Mouse (Mus musculus) cerebellum, adult (tissue): ENCODE data around the gene Fmnl3.
A peak's percentile ranks its signal among the peaks of the same experiment; 100 is the strongest.

Source experiments
- ATAC-seq: cut with Nextera tagmentation; 2 replicates; pipeline ENCODE4 v1.9.2; 2017; ENCODE audit warnings: mild to moderate bottlenecking, moderate library complexity, mixed read lengths; ENCODE audit not compliant: insufficient number of reproducible peaks, low FRiP score, low TSS enrichment

The Fmnl3 gene

GRCm38 (mm10) chr15:99370259-99370691 lies at the start of gene Fmnl3:
Gene Fmnl3 (minus strand): TSS chr15:99370482.
- peak; percentile 97 for ATAC-seq

DNA sequence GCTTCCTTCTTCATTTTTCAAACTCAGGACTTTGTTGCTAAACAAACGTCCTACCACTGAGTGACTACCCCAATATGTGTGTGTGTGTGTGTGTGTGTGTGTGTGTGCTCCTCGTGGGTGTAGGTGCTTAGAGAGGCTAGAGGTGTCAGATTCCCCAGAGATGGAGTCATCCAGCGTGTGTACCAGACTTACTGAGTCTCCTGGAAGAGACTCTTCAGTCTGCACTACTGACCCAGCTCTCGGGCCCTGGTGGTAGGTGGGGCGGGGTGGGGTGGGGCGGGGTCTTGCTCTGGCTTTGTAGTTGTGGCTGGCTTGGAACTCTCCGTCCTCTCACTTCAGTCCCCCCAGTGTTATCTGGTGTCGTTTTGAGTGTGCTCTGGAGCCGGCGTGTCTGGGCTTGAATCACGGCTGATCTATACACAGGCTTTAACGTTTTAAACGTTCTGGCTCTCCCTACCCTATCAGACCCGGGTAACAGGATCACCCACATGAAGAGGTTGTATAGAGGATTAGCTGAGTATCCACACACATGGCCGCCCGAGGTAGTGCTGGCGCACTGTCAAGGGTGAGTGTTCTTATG lies 47.5 kb upstream of the Fmnl3 start:
- no peak for ATAC-seq

GRCm38 (mm10) chr15:99416957-99417356 lies 46.7 kb upstream of the Fmnl3 start:
- ATAC-seq: no peak

DNA sequence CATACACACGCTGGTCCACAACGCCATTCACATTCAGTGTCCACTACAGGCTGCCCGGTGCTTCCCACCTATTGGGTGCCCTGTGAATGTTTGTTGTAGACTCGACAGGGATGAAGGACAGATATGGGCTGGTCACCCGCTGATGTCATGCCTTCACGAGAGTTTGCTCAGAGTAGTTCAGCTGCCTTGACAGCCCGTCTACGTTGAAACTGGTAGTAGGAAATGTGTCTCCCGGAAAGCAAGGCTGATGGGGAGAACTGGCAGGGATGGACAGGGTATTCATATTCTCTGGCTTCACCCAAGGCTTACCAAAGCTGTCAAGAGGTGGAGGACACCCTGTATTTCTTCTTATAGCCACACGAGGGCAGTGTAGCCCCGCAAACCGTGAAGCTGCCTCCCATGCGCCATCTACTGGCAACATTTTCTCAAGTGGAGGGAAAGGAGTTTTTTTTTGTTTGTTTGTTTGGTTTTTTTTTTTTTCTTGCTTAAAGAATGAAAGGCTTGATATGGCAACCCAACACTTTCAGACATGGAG lies 46.1 kb upstream of the Fmnl3 start:
- peak; percentile 75 for ATAC-seq

DNA sequence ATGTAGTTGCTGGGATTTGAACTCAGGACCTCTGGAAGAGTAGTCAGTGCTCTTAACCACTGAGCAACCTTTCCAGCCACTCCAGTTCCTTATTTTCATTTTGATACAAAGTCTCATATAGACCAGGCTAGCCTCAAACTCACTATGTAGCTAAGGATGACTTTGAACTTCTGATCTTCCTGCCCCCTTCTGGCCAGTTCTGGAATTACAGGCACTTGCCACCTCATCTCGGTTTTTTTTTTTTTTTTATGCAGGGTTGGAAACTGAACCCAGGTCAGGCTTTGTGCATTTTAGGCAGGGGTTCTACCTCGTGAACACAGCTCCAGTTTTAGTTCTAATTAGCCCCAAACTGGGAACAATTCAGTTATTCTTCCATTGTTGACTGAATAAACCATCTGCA lies 45.5 kb upstream of the Fmnl3 start:
- no peak for ATAC-seq

DNA sequence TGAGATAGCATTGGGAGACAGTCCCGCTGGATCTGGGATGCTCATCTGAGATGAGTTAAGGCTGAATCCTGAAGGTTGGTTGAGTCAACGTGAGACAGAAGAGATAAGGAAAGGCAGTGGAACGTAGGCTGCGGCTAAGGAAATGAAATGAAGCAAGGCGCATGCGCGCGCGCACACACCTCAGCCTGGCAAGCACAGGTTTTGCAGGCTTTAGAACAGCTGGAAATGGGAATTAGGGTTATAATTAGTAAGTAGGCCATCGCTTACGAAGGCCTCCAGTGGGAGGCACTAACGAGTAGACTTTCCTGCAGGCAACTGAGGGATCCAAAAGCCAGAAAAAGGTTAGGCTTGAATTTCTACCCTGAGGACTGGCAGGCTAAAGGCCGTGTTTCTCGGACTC lies 41.5 kb upstream of the Fmnl3 start:
- ATAC-seq: no peak

- no peak for ATAC-seq
Observed at GRCm38 (mm10) chr15:99408845-99409244, 38.6 kb upstream of the Fmnl3 start.

- no peak for ATAC-seq
Observed at GRCm38 (mm10) chr15:99406986-99407570, 36.8 kb upstream of the Fmnl3 start.

DNA sequence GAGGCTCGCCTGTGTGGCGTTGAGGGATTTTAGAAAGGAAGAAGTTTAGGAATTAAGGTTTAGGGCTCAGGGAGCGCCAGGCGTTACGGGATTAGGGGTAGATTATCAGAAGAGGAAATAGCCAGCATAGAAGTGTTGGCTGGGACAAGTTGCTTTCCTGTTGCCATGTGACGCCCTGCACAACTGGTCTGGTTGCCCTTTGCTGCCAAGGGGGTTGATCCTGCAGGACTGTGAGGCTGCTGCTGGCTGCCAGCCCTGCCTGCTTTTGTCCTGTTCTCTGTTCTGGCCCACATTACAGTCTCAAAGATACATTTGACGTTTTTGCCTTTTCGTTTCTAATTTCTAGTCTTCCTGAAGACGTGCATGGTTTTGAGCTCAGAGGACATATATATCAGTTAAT lies 34.9 kb upstream of the Fmnl3 start:
- no peak for ATAC-seq

- ATAC-seq: no peak
Observed at GRCm38 (mm10) chr15:99403159-99403889, 33.0 kb upstream of the Fmnl3 start.

- ATAC-seq: no peak
Observed at GRCm38 (mm10) chr15:99400602-99401001, 30.3 kb upstream of the Fmnl3 start.

- ATAC-seq: no peak
Observed at GRCm38 (mm10) chr15:99399503-99400245, 29.4 kb upstream of the Fmnl3 start.

DNA sequence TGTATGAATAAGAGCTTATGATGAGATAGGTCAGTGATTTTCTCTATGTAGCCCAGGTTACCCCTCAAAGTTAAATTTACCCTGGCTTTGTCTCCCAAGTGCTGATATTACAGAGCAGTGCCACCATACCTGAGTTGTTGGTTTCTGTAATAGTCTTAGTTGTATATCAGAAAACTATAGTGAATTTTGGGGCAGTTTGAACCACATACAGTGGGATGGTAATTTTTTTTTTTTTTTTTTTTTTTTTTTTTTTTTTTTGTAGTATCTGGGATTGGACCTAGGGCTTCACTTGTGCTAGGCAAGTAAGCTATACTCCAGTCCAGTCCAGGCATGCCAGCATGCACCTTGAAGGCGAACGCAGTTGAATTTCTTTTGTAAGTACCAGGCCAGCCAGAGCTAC lies 27.3 kb upstream of the Fmnl3 start:
- no peak for ATAC-seq

DNA sequence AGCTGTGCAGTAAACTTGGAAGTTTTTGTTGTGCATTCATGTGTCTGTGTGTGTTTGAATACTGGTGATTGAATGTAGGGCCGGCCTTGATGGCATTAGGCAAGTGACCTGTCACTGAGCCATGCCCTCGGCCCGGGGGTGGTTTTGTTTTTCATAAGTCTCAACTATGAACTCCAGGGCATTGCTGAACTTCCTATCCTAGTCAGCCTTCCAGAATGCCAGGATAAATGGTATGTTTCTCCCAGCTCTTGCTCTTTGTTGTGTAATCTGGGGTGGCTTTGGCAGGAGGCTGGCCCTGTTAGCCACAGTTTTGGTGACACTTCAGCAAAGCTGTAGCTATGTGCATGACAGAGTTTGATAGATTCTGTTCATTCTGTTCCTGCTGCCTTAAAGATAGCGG lies 26.6 kb upstream of the Fmnl3 start:
- ATAC-seq: no peak

GRCm38 (mm10) chr15:99396462-99396861 lies 26.2 kb upstream of the Fmnl3 start:
- ATAC-seq: no peak

- peak; percentile 2; the same call in 1 of the 2 replicates for ATAC-seq
Observed at GRCm38 (mm10) chr15:99393386-99394252, 23.3 kb upstream of the Fmnl3 start.

DNA sequence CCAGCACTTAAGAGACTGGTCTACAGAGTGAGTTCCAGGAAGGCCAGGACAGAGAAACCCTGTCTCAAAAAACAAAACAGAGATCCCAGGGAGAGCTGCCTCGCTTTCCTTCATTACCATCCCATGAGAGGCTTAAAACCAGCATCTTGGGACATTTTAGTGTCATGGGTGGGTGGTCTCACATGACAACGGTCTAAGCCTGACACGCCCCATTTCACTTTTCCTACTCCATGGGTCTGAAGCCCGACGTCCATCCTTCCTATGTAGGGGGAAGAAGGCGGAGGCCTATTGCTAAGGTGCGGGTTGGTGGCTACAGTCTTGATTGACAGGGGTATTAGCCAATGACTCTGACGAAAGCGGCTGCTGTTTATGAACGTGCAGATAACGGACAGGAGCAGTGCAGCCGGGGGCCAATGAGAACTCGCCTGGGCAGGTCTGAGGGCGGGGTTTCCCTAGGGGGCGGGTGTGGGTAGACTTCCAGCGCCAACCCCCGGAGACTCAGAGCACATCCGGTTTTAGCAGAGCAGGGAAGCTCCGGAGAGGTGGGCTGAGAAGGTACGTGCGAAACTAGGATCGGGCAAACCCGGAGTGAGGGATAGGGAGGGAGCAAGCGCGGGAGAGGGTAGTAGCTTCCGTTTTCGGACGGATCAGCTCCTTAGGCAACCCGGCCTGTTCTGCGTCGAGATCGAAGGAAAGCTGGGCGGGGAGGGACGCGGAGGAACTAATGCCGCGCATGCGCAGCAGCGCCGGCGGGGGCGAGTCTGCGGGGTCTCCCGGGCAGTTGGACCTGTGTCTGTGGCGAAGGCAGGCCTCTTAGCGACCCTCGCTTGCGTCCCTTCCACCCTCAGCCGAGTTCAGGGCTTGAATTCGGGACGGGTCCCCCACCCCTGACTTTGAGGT lies 22.5 kb upstream of the Fmnl3 start, which contains the start of gene Tmbim6:
TSS of gene Tmbim6 (plus strand) at position 397 of the 900 bp plus-strand sequence.
- peak; percentile 99 for ATAC-seq

DNA sequence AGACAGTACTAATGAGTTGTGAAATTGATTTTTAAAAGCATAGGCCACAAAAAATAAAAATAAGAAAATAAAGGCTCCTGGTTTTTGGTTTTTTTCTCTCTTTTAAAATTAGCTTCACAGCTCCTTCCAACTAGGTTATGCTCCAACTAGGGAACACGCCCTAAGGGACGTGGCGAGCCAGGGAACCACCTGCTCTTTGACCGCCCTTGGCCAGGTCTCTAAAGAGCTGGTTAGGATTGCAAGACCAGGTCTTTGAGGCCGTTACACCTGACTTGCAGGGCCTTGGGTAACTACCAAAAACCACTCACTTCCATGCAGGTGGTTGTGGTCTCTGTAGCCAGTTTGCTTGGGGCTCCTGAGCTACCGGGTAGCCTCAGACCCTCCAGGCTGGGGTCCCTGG lies 21.7 kb upstream of the Fmnl3 start:
- no peak for ATAC-seq
